Mouse (Mus musculus): ENCODE measurements at regions not wholly inside any gene's neighbourhood (a gene's known extent, or its start where the extent isn't known, plus 50 kb on each side); places are given as distances from the start of the nearest gene placed in this dataset.
A peak's percentile ranks its signal among the peaks of the same experiment; 100 is the strongest.

- no peak for DNase-seq (ENCODE audit: low read depth, low spot score)
These were observed 304.7 kb upstream of the Shh start for GRCm38 (mm10) chr5:28771796-28772195.

- no peak for DNase-seq (ENCODE audit: low read depth, low spot score)
These were observed 289.3 kb upstream of the Shh start for GRCm38 (mm10) chr5:28756171-28756948.

DNA sequence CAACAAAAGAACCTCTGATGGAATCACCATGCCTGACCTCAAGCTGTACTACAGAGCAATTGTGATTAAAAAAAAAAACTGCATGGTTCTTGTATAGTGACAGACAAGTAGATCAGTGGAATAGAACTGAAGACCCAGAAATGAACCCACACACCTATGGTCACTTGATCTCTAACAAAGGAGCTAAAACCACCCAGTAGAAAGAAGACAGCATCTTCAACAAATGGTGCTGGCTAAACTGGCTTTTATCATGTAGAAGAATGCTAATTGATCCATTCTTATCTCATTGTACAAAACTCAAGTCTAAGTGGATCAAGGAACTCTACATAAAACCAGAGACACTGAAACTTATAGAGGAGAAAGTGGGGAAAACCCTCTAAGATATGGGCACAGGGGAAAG, 284.8 kb upstream of the Shh start:
- peak; percentile 52 for DNase-seq (ENCODE audit: low read depth, low spot score)

- no peak for DNase-seq (ENCODE audit: low read depth, low spot score)
These were observed 267.7 kb upstream of the Shh start for GRCm38 (mm10) chr5:28734768-28735167.

DNA sequence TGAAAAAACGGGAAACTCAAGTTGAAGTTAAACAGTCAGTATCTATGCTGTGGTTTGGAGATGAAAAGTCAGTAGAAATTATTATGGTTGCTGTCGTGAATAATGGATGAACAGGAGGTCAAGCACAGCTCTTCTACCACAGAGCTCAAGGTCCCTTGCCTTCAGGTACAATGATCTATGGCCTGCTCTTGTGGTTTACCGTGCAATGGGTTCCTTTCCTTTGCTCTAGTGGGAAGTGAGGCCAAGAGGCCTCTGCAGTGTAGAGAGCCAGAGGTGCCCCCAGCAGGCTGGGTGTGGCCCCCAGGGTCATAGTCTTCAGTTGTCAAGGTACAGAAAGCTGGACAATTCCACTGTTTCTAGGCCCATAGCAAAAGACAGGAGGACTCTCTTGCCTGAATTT, 255.0 kb upstream of the Shh start:
- DNase-seq (ENCODE audit: low read depth, low spot score): no peak

DNA sequence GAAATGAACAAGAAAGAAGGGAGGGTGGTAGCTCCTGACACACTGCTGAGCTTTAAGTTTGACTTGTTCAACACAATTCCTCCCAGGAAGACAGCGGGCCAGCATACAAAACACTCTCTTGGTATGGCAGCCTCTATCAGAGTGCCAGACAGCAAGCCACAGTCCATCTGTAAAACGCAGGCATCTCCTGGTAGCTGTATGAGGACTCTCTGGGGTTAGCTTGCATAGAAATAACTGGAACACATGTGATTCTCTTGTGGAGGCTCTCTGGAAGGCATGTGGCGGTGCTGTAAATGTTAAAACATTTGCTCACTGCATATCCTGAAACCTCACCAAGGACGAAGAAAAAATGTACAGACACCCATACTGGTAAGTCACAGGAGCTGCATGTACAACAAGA, 247.9 kb upstream of the Shh start:
- DNase-seq (ENCODE audit: low read depth, low spot score): no peak

DNA sequence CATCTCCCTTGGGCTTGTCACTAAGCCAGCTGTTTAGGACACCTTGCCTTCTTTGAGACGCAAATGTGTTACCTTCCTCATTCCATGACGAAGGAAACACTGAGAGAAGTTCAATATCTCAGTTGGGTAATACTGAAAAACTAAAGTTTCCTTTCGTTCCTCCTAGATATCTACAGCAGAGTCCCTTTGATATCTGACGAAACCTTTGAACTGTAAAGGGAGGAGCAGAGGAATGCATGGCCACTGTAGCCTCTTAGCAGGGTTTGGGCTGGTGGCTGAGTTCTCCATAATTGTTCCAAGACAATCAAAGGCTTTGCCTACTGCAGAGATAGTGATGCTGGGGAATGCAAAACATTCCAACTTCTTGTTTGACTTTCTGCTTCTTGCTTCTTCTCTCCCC, 243.5 kb upstream of the Shh start:
- DNase-seq (ENCODE audit: low read depth, low spot score): no peak

DNA sequence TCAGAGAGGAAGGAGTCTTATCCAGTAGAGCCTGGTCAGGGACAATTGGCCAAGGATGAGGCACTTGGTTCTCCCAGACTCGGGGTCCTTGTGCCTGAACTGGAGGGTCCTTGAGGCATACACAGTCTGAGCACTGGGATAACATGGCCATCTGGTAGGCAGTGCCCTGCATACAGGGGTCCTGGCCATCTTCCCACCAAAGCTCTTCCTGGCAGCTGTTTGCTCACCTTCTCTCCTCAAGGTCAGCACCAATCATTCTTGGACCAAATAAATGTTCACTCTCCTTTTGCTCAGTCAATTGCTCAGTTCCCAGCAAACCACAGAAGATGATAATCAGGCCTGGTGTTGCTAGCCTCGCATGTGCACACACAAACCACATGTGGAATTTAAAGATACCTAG, 242.6 kb upstream of the Shh start:
- no peak for DNase-seq (ENCODE audit: low read depth, low spot score)

DNA sequence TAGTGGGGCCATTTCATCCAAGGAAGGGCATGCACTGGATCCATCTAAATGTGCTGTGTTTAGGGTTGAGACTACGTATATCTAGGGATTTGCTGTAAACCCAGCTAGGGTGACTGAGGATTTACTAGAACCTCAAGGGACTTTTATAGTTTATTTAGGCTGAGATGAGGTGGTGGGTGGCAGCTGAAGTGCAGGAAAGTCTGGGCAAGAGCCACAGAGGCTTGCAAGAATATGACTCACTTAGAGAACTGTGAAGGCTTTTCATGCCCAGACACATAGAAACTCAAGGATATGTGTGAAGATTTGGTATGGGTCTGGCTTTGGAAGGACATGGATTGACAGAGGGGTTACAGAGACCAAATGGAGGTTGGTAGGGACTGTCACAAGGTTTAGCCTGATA, 237.3 kb upstream of the Shh start:
- DNase-seq (ENCODE audit: low read depth, low spot score): no peak

DNA sequence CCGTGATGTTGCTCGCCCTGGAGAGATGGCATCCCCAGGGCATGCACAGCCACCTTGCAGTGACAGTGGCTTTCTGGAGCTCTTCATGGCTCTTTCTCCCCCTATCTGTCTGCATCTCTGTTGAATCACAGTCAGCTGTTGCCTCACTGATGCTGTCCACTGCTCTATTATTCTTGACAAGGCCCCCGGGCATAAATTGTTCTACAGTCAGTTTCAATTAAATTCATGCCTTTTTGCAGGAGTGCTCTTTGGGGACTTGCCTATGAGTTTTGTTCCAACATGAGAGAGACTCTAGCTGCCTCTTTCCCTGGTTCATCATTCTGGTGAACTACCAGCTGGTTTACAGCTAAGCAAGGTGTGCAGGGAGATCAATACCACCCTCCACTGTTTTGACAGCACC, 229.9 kb upstream of the Shh start:
- DNase-seq (ENCODE audit: low read depth, low spot score): no peak

GRCm38 (mm10) chr5:28690110-28690509, 223.1 kb upstream of the Shh start:
- DNase-seq (ENCODE audit: low read depth, low spot score): no peak

DNA sequence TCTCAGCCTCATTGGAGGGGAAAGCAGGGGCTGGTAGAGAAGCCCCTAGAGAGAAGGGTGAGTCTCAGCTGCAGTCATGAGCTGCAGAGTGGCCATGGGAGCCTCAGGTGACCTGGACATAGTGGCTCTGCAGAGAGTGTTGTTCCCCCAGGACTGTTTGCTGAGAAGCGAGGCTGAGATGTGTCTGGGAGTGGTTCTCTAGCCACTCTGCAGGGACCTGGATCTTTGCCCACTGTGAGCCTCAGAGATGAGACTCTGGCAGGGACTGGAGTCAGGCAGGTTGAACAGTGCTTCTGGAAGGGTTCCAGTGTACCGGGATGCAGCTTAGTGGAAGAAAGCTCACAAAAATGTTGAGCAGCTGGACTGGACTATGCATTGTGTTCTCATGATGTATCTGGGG, 222.6 kb upstream of the Shh start:
- no peak for DNase-seq (ENCODE audit: low read depth, low spot score)

GRCm38 (mm10) chr5:28689136-28689535, 222.1 kb upstream of the Shh start:
- no peak for DNase-seq (ENCODE audit: low read depth, low spot score)

- DNase-seq (ENCODE audit: low read depth, low spot score): no peak
These were observed 215.8 kb upstream of the Shh start for GRCm38 (mm10) chr5:28682821-28683220.

DNA sequence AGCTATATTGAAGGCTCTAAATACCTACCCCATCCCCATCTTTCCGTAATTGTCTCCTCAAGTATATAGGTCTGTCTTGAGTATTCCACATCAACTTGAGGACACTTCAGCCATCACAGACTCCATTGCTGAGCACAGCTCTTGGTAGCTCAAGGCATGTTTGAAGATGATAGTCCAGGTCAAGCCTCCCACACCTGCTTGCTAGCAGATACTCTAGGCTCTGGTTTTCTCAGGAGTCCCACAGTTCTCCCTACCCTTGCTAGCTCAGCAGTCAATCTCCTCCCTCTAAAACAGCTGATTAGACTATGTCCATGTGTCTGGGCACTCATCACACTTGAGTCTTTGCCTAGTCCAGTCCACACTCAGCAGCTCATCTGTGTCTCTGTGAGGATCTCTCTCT, 213.3 kb upstream of the Shh start:
- no peak for DNase-seq (ENCODE audit: low read depth, low spot score)

GRCm38 (mm10) chr5:28679761-28680160, 212.7 kb upstream of the Shh start:
- DNase-seq (ENCODE audit: low read depth, low spot score): peak; percentile 18

GRCm38 (mm10) chr5:28630186-28630585, 163.1 kb upstream of the Shh start:
- no peak for DNase-seq (ENCODE audit: low read depth, low spot score)

DNA sequence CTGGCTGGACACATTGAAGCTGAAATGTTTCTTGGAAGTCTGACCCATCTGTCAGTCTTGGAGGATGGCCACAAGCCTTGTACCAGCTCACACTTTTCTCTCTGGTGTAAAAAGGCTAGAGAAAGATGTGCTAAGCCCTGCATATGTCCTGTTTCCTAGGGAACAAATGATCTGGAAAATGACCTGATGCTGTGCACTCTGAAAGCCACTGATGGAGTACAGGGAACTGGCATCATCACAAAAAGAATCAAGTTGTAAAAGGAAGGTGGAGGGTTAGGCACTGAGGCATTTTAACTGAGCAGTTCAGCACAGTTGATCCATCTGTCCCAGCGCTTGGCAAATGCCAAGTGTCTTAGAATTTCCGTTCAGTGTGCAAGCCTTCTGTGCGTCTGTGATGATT, 144.8 kb upstream of the Shh start:
- DNase-seq (ENCODE audit: low read depth, low spot score): no peak

DNA sequence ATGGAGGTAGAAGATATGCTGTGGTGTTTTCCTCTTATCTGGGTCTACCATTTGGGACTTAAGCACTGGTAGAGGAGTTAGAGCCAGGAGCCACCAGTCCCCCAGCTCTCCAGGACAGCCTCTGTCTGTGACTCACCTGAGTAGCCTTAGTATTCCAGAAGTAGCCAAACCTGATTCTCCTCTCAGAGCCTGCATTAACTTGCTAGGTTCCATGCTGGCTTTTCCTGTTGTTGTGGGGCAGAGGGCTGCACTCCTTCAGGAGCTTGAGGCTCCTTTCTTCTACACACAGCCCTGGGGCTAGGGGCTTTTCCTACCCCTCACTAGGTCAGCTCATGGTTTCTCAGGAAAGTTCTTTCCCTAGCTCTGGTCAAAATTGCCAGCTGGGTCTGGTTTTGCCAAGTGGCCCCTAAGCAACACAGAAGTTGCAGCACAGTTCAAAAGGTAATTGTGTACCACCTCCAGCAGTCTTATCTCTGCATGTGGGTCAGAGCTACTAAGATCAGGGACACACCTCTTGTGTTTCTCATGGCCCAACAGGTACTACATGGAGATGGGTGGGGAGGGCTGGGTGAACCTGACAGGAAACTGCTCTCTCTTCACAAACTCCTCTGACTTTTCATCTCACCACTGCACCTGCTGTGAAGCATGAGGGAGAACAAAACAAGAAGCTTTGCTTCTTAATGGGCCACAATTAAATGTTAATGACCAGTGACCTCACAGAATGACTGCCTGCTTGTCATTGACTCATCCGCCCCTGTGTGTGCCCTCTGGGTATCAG, 129.7 kb upstream of the Shh start:
- peak; percentile 54 for DNase-seq (ENCODE audit: low read depth, low spot score)

DNA sequence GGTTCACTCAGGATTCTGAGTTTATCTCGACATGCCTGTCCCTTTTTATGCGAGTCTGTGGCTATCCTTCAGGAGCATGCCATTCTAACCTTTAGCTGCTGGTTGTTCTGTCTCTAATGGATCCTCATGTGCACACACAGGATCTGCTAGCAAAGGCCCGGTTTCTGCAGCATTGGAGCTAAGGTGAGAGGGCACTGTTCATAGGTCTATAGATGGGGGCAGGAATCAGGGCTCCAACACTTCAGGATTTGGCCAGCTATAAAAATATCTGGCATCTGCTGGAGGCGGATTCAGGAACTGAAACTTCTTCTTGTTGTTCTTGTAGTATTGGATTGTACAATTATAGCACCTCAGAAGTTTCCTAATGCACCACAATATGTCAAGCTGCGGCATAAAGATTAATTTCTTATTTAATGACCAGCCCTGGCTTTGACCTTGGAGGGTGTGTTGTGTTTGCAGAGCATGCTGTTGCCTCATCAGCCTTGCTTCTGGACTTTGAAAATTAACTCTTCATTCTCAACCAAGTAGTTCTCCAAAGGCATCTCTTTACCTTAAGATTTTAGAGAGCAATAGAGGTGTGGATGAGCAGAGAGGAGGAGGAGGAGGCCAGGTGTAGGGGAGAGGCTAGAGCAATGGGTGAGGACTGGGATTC, 104.4 kb upstream of the Shh start:
- DNase-seq (ENCODE audit: low read depth, low spot score): no peak

DNA sequence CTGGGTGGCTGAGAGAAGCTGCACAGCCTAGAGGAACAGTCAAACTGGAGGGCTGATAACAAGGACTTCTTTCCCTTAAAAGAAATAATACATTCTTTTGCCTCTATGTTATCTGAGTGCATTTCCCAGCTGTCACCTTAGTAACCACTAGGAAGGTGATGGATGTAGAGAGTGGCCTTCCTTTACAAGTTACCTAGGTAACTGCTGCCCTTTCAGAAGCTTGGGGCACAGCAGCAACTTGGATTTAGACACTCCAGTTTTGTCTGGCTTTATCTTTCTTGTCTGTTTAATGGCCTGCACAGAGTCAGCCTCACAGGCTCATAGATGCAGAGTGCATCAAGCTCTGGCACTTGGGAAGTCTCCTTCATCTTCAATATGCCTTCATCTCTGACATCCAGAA, 101.4 kb upstream of the Shh start:
- no peak for DNase-seq (ENCODE audit: low read depth, low spot score)

DNA sequence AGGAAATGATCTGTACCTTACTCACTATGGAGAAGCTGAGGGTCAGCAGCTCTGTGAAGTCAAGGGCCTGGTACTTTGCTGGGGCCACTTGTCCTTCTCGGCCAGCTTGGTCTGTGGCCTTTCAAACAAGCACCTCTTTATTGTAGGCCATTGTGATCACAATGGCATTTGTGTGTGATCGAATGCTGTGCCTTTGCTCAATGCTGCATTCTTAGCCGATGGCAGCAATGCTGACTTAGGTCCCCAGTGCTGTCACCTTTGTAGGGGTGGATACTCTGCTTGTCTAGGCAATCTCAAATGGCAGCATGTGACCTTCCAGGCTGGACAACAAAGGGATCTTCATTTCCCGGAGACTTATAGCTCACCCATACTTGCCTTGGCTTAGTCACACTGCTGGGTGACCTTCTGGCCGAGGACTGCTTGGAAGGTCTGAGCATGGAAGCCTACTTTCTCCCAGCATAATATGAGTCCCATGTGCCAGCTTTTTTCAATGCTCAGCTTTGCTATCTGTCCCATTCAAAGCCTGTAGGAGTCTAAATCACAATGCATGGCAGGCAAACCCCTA, 100.4 kb upstream of the Shh start:
- DNase-seq (ENCODE audit: low read depth, low spot score): no peak

Measured in R1 (cell line).